Mouse (Mus musculus) forebrain, postnatal 0 days (tissue): ENCODE measurements at regions not wholly inside any gene's neighbourhood (a gene's known extent, or its start where the extent isn't known, plus 50 kb on each side); places are given as distances from the start of the nearest gene placed in this dataset.

ENCODE experiments used
- ATAC-seq: fragments of 200-750 bp; cut with Nextera tagmentation; 2 replicates; pipeline ENCODE4 v1.8.0; 2017; ENCODE audit warnings: mild to moderate bottlenecking, moderate library complexity
- DNase-seq: peaks from one replicate; pipeline ENCODE4 v3.0.0-alpha.2; 2015
- H3K27ac ChIP-seq: fragments of 300-500 bp; sonication (generic); 2 replicates; pipeline ENCODE4 v1.5.1; 2014; ENCODE audit warnings: low read depth, mild to moderate bottlenecking, antibody characterized with exemption, low read length, moderate library complexity, mixed read lengths
- H3K27me3 ChIP-seq: fragments of 300-500 bp; sonication (generic); 2 replicates; pipeline ENCODE4 v1.6.1; 2014; ENCODE audit warnings: mild to moderate bottlenecking, low read length, mixed read lengths; ENCODE audit not compliant: insufficient read depth
- H3K36me3 ChIP-seq: fragments of 300-500 bp; sonication (generic); 2 replicates; pipeline ENCODE4 v1.6.1; 2014; ENCODE audit warnings: mild to moderate bottlenecking, moderate library complexity; ENCODE audit not compliant: insufficient read depth
- H3K4me1 ChIP-seq: fragments of 300-500 bp; sonication (generic); 2 replicates; pipeline ENCODE4 v1.6.1; 2014; ENCODE audit warnings: antibody characterized with exemption; ENCODE audit not compliant: insufficient read depth
- H3K4me2 ChIP-seq: fragments of 300-500 bp; sonication (generic); 2 replicates; pipeline ENCODE4 v1.6.1; 2014; ENCODE audit warnings: low read depth, mild to moderate bottlenecking, moderate library complexity
- H3K4me3 ChIP-seq: fragments of 300-500 bp; sonication (generic); 2 replicates; pipeline ENCODE4 v1.5.1; 2014; ENCODE audit warnings: low read depth, low read length, mixed read lengths
- H3K9ac ChIP-seq: fragments of 300-500 bp; sonication (generic); 2 replicates; pipeline ENCODE4 v1.6.1; 2014; ENCODE audit warnings: mild to moderate bottlenecking
- H3K9me3 ChIP-seq: fragments of 300-500 bp; sonication (generic); 2 replicates; pipeline ENCODE4 v1.6.1; 2016; ENCODE audit warnings: low read length
- CTCF ChIP-seq: sonication (generic); IDR thresholded peaks from 2 replicates; pipeline ENCODE4 v1.5.1; 2016; ENCODE audit warnings: antibody characterized with exemption, control low read depth, low read depth
- WGBS: fragments of 180-500 bp; shearing (Covaris S2); extraction: QIAGEN DNeasy Blood & Tissue Kit; methylation state at CpG from one replicate; pipeline ENCODE4 v1.1.7; 2014; 5-methylcytosine and 5-hydroxymethylcytosine counted together

GRCm38 (mm10) chr1:141149899-141150298 is 903.9 kb downstream of the Kcnt2 start:
- Histone ChIP-seq H3K9ac (no peak overlapping the region), H3K4me1 (no peaks in the 10 kb centered on the region), H3K36me3 (no peaks in the 10 kb centered on the region), H3K27me3 (no peaks in the 10 kb centered on the region), H3K4me2 (no peak overlapping the region), H3K27ac (no peak overlapping the region), H3K4me3 (no peak overlapping the region), H3K9me3 (no peaks in the 10 kb centered on the region)
- 84% methylated on average over 2 of the region's 2 CpGs for WGBS
- ATAC-seq (no peak), DNase-seq (no peak)
- no peak for TF ChIP-seq CTCF

GRCm38 (mm10) chr1:141154572-141154971 is 908.6 kb downstream of the Kcnt2 start:
- peak; percentile 1 for DNase-seq
- WGBS: 44% methylated on average over 4 of the region's 4 CpGs
- no peaks in the 10 kb centered on the region for H3K36me3 ChIP-seq
- no peak for TF ChIP-seq CTCF
- no peaks in the 10 kb centered on the region for H3K4me1 ChIP-seq
- H3K9ac ChIP-seq: no peak overlapping the region
- H3K9me3 ChIP-seq: no peaks in the 10 kb centered on the region
- H3K4me2 ChIP-seq: no peak overlapping the region
- no peak overlapping the region for H3K27ac ChIP-seq
- H3K27me3 ChIP-seq: no peaks in the 10 kb centered on the region
- ATAC-seq: no peak; the same call in 1 of the 2 replicates
- H3K4me3 ChIP-seq: no peak overlapping the region

GRCm38 (mm10) chr1:141161772-141162171 is 915.8 kb downstream of the Kcnt2 start:
- no peak overlapping the region for H3K27ac ChIP-seq
- H3K4me2 ChIP-seq: no peak overlapping the region
- H3K4me3 ChIP-seq: no peak overlapping the region
- TF ChIP-seq CTCF: no peak
- DNase-seq (no peak), ATAC-seq (no peak)
- WGBS: 85% methylated on average over 1 of the region's 1 CpGs
- no peaks in the 10 kb centered on the region for H3K36me3 ChIP-seq
- H3K9me3 ChIP-seq: no peaks in the 10 kb centered on the region
- no peaks in the 10 kb centered on the region for H3K27me3 ChIP-seq
- H3K9ac ChIP-seq: no peak overlapping the region
- H3K4me1 ChIP-seq: no peaks in the 10 kb centered on the region
